Comparison of ENCODE assay signal across 11 mouse cellular contexts in genomic region chr15:79051461-79052360, GRCm38 (mm10). TPM values are rescaled to one million over a fixed set of nuclear protein-coding genes. Genes with fewer than 3 reads are reported as not detected.
DNase-seq lines count a peak whose midpoint lies in the region; ATAC-seq lines count a peak whose summit lies in the region.
"Had no signal": no experiment of that assay in that cellular context is flagged by ENCODE, and none has a peak within 500 bp of the region (broad histone marks: within the 10 kb centered on the region; RNA-seq: fewer than 3 reads in every experiment).

No protein-coding gene starts in this region.

- H3K27ac ChIP-seq in intestine, embryonic 16.5 days (ENCODE audit: low read length): peak overlapping the region; percentile 96
- H3K27ac ChIP-seq in stomach, embryonic 14.5 days (ENCODE audit: low read length): peak overlapping the region; percentile 34

- H3K4me3 ChIP-seq in intestine, embryonic 16.5 days (ENCODE audit: low read length): peak overlapping the region; percentile 17
- no peak overlapping the region for H3K4me3 ChIP-seq in stomach, embryonic 14.5 days (ENCODE audit: low read depth, low read length)

- H3K9me3 ChIP-seq in intestine, embryonic 16.5 days (ENCODE audit: control insufficient read depth, low read length): no peaks in the 10 kb centered on the region
- H3K9me3 ChIP-seq in stomach, embryonic 14.5 days (ENCODE audit: control insufficient read depth, low read depth, low read length): no peaks in the 10 kb centered on the region

- DNase-seq in gastrocnemius, postnatal 25 days: peak; percentile 55
- no peak for DNase-seq in gastrocnemius, postnatal 14 days
- peak; percentile 33 for DNase-seq in liver
- DNase-seq in cerebellum, adult 11 months: no peak
- DNase-seq in heart, adult 11 months: no peak
- no peak for DNase-seq in spleen, postnatal 4 days (ENCODE audit: low spot score in 2 of 2)
- DNase-seq: thymus, postnatal 36 days had no signal

- H3K27me3 ChIP-seq in intestine, embryonic 16.5 days (replicated peaks; ENCODE audit: control insufficient read depth, insufficient read depth, low read length): no peaks in the 10 kb centered on the region
- H3K27me3 ChIP-seq in stomach, embryonic 14.5 days (ENCODE audit: control insufficient read depth, insufficient read depth, low read length): no peaks in the 10 kb centered on the region

- H3K4me2 ChIP-seq in intestine, embryonic 16.5 days (ENCODE audit: low read depth, low read length): peak overlapping the region; percentile 17
- H3K4me2 ChIP-seq in stomach, embryonic 14.5 days (replicated peaks; ENCODE audit: low read depth, low read length): no peak overlapping the region

- peaks cover 24% of the 10 kb centered on the region for H3K4me1 ChIP-seq in intestine, embryonic 16.5 days (ENCODE audit: control insufficient read depth, insufficient read depth, low read length)
- peaks cover 11% of the 10 kb centered on the region; the same call in 1 of the 2 replicates for H3K4me1 ChIP-seq in stomach, embryonic 14.5 days (ENCODE audit: control insufficient read depth, insufficient read depth, low read length)

- peak overlapping the region; percentile 27 for H3K9ac ChIP-seq in intestine, embryonic 16.5 days (ENCODE audit: low read depth, low read length)
- no peak overlapping the region for H3K9ac ChIP-seq in stomach, embryonic 14.5 days (replicated peaks; ENCODE audit: low read depth, low read length)

- ATAC-seq in intestine, embryonic 16.5 days: peak; percentile 87
- ATAC-seq in stomach, embryonic 14.5 days (ENCODE audit: insufficient number of reproducible peaks, insufficient read depth, low FRiP score, low read depth): peak; percentile 60

- peaks cover 18% of the 10 kb centered on the region for H3K36me3 ChIP-seq in intestine, embryonic 16.5 days (ENCODE audit: control insufficient read depth, insufficient read depth, low read length)
- peaks cover 40% of the 10 kb centered on the region for H3K36me3 ChIP-seq in stomach, embryonic 14.5 days (ENCODE audit: control insufficient read depth, insufficient read depth, low read length)

- WGBS in intestine, embryonic 16.5 days: 60% methylated on average over 13 of the region's 13 CpGs
- 65% methylated on average over 13 of the region's 13 CpGs for WGBS in stomach, embryonic 14.5 days

- intact Hi-C loops in gastrocnemius, postnatal 14 days (cut with DNase I; ENCODE audit: low total_unique reads): no loop called here

RNA-seq across cellular contexts. Expression of gene Galr3, which starts 10.0 kb away (rescaled TPM):
- not detected for total RNA-seq in gastrocnemius, postnatal 25 days (2021)
- under 1 TPM in 1 of 2 experiments, not detected in 1; 0.23 TPM for total RNA-seq in gastrocnemius, postnatal 14 days (2021)
- polyA plus RNA-seq in intestine, embryonic 16.5 days (2015; fragmentation: Nextera tagmentation; extraction: Ambion mirVana): 1.8 and 2.3 TPM in 2 replicates
- 0.30 and 0.39 TPM in 2 replicates for polyA plus RNA-seq in stomach, embryonic 14.5 days (2014; fragmentation: Nextera tagmentation; extraction: Ambion mirVana)
- total RNA-seq: neutrophil, adult 5-6 weeks had no signal
- polyA plus RNA-seq: heart, embryonic 16.5 days had no signal

RNA-seq across cellular contexts. Expression of gene Ankrd54, which starts 11.0 kb away (rescaled TPM):
- total RNA-seq in gastrocnemius, postnatal 25 days (2021): 1 to 10 TPM; 3.6 to 4.4 TPM
- total RNA-seq in gastrocnemius, postnatal 14 days (2021): 1 to 10 TPM; 5.4 to 6.1 TPM
- polyA plus RNA-seq in intestine, embryonic 16.5 days (2015; fragmentation: Nextera tagmentation; extraction: Ambion mirVana): 56.4 and 57.5 TPM in 2 replicates
- polyA plus RNA-seq in stomach, embryonic 14.5 days (2014; fragmentation: Nextera tagmentation; extraction: Ambion mirVana): 42.7 and 44.1 TPM in 2 replicates

RNA-seq across cellular contexts. Expression of gene Eif3l, which starts 23.3 kb away (rescaled TPM):
- total RNA-seq in gastrocnemius, postnatal 25 days (2021): 10 to 100 TPM; 46.3 to 53.2 TPM
- total RNA-seq in gastrocnemius, postnatal 14 days (2021): 10 to 100 TPM; 65.8 to 69.7 TPM
- polyA plus RNA-seq in intestine, embryonic 16.5 days (2015; fragmentation: Nextera tagmentation; extraction: Ambion mirVana): 221 and 238 TPM in 2 replicates
- 218 and 224 TPM in 2 replicates for polyA plus RNA-seq in stomach, embryonic 14.5 days (2014; fragmentation: Nextera tagmentation; extraction: Ambion mirVana)

RNA-seq across cellular contexts. Expression of gene H1f0, which starts 23.5 kb away (rescaled TPM):
- total RNA-seq in gastrocnemius, postnatal 25 days (2021): 10 to 100 TPM; 73.2 to 75.3 TPM
- 100 to 1,000 TPM; 129 to 164 TPM for total RNA-seq in gastrocnemius, postnatal 14 days (2021)
- polyA plus RNA-seq in intestine, embryonic 16.5 days (2015; fragmentation: Nextera tagmentation; extraction: Ambion mirVana): 438 and 456 TPM in 2 replicates
- polyA plus RNA-seq in stomach, embryonic 14.5 days (2014; fragmentation: Nextera tagmentation; extraction: Ambion mirVana): 160 and 175 TPM in 2 replicates

RNA-seq across cellular contexts. Expression of gene Micall1, which starts 57.0 kb away (rescaled TPM):
- total RNA-seq in gastrocnemius, postnatal 25 days (2021): 10 to 100 TPM; 14.0 to 15.0 TPM
- total RNA-seq in gastrocnemius, postnatal 14 days (2021): 10 to 100 TPM; 14.4 to 15.8 TPM
- 5.2 and 6.3 TPM in 2 replicates for polyA plus RNA-seq in intestine, embryonic 16.5 days (2015; fragmentation: Nextera tagmentation; extraction: Ambion mirVana)
- polyA plus RNA-seq in stomach, embryonic 14.5 days (2014; fragmentation: Nextera tagmentation; extraction: Ambion mirVana): 12.1 and 12.5 TPM in 2 replicates

Comparison
In these comparisons a context has a peak if more than half of its experiments do, and no peak if none do; other contexts are left out.
1. DNase-seq: peak in gastrocnemius, postnatal 25 days (single experiment) and liver (single experiment); none in gastrocnemius, postnatal 14 days (single experiment), cerebellum, adult 11 months (single experiment), heart, adult 11 months (single experiment) and spleen, postnatal 4 days (0 of 2).